Mouse (Mus musculus) kidney, adult 2 months (tissue): ENCODE results near the gene Tmcc3.

Experiments used
- CTCF ChIP-seq: fragments of 200-500 bp; conservative IDR thresholded peaks from 2 replicates; pipeline ENCODE4 v1.5.1; 2011; ENCODE audit warnings: low read depth, mild to moderate bottlenecking, control low read depth, low read length, moderate library complexity, mixed read lengths; ENCODE audit not compliant: insufficient read depth, insufficient read length
- POLR2A ChIP-seq: fragments of 200-500 bp; IDR thresholded peaks from one replicate; pipeline ENCODE4 v1.6.1; 2011; ENCODE audit warnings: low read depth, low read length, control low read depth

DNA sequence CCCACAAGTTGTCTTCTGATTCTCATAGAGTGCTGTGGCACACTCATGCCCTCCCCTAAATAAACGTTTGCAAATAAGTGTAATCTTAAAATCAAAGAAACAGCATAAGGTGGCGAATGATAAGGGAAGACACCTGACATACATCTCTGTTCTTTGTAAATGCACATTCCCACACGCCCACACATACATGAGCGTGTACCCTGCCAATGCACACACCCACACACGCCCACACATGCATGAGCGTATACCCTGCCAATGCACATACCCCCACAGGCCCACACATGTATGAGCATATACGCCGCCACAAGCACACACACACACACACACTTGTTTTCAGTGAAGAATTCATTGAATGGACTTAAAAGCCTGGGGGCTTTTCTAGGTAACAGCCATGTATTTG, 211.5 kb downstream of the Tmcc3 start:
- no peak for TF ChIP-seq CTCF
- no peak for TF ChIP-seq POLR2A
